Mouse (Mus musculus): ENCODE measurements around the gene Dnm1.

DNA sequence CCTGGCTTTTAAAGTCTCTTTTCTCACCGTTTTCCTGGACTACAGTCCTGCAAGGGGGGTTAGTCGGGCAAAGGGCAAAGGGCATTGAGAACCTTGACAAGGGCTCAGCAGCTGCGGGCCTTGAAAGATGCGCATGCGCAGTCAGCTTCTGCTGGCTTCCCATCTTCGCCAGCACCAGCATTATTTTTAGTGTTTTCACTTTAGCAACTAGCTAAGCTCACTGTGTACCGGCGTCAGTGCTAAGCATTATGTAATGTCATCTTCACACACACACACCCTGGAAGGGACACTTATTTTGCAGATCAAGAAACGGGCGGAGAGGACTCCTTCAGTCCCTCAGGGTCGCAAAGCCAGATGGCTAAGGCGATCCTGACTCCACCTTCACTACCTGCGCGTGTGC is 7.6 kb upstream of the Dnm1 start:
- TF ChIP-seq POLR2A (IDR thresholded peaks at IDR 0.05; ENCODE audit: borderline replicate concordance, insufficient read depth, low read length) (peak; percentile 48; the same call in 1 of the 2 replicates), CTCF (IDR thresholded peaks at IDR 0.05; ENCODE audit: borderline replicate concordance, insufficient read depth, low read depth, low read length) (no peak)

All from cerebellum, adult 2 months (tissue).